Mouse (Mus musculus): Measurements from ENCODE around the gene Ripply3.
A peak's percentile ranks its signal among the peaks of the same experiment; 100 is the strongest.

Gene Ripply3

DNA sequence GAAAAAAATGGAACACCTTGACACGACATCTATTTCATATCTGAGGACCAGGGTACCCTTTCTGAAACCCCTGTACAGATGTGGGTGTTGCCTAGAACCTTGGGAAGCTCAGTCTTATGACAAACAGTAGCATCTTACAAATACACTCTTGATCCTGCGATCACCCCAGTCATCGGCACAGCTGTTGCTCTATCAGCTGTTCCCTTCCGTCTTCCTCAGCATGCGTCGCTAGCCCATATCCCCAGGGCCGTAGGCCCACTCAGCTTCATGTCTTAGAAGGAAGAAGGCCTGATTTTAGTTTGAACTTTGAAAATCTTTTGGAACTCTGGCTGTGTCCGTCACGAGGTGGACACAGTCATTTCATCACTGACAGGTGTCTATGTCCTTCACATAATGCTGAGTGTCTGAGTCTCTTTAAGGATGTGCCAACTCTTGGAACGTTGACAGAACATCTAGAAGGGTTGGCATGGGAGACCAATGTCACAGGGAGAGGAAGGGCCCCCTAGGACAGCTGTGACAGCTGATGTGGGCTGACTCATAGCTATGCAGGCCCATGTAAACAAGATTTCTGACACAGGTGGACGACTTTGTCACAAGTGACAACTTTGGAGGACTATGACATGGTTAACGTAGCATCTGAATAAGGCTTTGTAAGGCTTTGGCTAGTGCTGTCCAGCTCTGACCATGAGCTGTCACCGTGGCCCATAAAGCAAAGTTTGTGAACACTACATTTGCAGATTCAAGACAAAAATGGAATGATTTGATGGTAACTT, 32.5 kb downstream of the Ripply3 start:
- no peak for DNase-seq

DNA sequence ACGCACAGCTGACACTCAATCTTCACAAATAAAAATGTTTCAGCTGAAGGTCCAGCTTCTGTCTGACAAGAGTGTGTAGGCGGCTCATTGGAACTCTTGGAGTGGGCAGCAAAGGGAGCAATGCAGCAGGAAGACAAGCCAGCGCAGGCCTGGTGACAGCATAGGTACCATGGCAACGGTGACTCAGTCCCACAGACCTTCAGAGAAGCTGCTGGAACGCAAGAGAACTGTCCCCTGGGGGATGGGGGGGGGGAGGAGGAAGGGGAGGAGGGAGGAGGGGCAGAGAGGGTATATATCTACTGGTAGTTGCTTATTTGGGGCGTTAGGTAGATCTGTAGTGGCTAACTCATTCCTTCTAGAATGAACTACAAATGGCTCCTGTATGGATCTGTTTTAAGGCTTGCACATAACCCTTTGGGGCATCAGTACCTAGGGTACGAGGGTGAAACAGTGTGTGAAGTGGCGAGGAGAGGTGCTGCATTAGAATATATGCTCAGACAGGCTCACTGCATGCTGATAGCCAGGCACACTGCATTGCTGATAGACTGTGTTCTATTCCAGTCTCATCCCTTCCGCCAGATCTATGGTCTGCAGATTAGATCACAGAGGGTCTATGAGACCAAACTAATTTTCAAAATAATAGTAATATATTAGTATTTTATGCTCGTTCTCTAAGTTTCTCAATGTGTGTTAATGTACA, 34.1 kb downstream of the Ripply3 start:
- no peak for DNase-seq

DNA sequence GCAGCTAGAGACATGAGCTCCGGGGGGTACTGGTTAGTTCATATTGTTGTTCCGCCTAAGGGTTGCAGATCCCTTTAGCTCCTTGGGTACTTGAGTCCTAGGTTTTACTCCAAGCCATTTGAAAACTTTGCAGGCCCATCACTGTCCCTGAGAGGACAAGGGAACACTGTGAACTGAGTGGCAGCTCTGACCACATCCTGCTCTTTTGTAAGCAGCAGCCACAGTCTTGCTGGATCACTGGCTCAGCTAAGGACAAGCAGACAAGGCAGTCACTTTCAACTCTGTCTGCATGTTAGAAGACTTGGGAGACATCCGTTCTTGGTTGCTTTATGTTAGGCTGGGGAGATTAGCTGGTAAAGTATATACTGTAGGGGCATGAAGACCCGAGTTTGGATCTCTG, 35.6 kb downstream of the Ripply3 start:
- DNase-seq, result no peak

DNA sequence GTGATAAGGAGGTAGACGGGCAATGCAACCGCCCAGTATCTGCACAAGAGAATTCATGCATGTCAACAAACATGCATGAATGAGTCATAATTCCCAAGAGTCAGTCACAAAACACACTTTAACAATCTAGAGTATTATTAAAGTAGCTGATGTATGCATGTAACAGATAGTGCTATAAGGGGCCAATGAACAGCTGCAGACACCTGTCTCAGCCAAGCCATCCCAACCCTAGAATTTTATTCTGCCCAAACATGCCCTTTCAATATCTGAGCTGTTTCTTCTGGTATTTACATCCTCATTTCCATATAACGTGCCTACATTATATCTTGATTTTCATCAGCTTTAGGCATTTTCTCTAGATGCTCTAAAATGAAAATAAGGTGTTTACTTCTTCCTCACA, 37.2 kb downstream of the Ripply3 start:
- DNase-seq, result no peak

DNA sequence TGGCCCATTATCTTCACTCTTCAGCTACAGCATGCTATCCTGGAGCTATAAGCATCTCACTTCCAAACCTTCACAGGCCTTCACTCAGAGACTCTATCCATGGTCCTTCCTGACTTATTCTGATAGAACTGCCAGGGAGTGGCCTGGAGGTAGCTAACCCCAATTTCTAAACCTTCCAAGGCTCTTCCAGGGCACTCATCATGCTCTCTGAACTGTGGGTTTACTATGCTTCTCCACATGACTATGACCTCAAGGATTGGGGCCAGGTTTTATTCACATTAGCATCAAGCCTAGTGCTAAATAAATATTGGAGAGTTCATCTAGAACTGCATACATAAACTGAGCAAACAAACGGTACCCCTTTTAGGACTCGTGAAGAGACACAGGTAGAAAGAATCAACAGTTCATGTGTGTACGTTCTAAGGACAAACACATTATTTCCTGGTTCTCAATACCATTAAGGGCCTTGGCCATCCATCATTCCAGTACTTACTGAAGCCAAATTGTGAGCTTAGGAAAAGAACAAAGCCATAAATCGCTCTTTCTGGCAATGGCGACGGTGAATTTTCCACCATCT, 41.5 kb downstream of the Ripply3 start:
- no peak for DNase-seq

DNA sequence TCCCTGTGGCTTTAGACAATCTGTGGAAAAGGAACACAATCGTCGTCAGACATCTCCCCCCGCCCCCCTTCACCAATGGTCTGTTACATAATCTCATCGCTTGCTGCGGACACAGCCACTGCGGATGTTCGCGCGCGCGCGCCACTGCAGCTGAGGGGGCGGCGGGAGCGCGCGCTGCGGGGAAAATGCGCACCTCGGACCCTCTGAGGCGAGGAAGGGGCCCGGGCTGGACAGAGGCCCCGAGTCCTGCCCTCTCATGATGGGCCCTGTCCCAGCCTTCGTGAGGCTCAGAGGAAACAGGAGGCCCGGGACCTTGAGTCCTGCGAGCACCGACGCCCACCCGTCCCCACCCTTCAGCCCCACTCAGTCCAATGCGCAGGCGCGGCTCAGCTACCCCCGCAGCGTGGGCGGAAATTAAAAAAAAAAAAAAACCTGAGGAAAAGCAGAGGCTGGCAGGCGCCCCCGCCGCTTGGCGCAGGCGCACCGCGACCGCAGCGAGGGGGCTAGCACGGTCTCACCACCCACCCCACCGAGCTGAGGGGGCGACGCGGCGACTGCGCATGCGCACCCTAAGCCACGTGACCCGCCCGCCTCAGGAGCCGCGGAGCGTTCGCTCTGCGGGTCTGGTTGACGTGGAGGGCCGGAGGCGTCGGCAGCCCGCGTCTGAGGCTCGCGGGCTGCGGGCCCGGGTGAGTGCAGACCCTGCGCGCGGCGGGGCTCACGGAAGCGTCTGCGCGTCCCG, 42.1 kb downstream of the Ripply3 start, which contains the start of gene Ttc3:
TSS of gene Ttc3 (plus strand) at position 446 of the 742 bp plus-strand sequence.
- DNase-seq, result peak; percentile 98

DNA sequence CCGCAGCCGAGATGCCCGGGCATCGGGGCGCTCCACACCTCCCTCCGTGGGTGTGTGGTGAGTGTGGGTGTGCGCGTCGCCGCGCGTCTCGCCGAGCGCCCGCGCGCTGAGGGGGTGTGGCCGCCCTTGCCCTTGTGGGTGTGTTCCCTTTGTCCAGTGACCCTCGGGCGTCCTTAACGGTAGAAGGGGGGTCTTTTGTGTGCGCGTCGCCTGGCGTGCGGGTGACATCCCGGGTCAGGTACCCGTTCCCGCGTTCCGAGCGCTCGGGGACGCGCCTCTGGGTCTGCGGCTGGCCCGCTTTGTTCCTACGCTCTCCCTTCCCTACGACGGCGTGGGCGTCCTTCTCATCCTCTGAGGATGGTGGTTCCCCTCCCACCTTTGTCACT, 42.7 kb downstream of the Ripply3 start:
- peak; percentile 90 for DNase-seq

DNA sequence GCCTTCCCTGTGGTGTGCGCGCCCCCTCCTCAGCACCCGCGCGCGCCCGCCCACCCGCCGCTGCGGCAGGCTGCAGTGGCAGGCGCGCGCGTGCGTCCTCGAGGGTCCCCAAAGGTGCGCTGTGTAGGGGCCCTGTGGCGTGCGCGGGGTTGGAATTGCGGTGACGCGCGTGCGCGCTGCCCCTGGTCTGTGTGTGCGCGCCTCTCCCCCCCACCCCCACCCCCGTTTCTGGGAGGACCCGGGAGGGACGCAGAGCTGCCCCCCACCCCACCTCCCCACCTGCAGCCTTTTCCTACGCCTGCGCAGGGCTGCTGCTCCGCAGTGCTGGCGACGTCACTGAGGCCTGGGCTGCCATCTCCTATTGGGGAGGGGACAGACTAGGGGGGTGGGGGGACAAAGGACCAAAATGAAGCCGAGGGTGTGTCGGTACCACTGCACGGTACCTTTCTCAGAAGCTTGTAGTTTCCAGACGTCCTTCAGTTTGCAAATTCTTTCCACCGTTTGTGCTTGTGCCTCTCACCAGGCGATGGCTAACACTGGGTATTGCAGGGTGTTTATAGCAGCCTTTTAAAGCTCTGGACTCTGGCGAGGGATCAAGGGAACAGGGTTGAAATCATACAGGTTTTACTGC, 43.2 kb downstream of the Ripply3 start, which contains the start of gene Pigp:
TSS of gene Pigp (minus strand) at position 542 of the 631 bp plus-strand sequence.
- no peak for DNase-seq

DNA sequence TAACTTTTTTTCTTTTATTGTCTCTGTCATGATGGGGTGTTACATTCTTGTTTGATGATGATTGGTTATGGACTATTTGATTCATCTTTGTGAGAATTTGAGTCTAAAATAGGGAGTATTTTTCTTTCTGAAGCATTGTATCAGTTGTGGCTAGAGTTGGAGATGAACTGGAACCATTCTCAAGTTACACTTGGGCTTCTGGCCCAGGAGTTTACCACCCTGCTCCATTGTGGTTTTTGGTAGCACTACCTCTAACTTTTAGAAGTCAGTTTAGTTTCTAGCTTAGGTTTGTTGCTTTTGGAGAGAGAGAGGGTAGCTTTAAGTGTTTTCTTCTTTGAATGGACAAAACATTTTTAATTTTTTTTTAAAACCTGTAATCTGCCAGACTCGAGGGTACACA, 51.2 kb downstream of the Ripply3 start:
- no peak for DNase-seq

DNA sequence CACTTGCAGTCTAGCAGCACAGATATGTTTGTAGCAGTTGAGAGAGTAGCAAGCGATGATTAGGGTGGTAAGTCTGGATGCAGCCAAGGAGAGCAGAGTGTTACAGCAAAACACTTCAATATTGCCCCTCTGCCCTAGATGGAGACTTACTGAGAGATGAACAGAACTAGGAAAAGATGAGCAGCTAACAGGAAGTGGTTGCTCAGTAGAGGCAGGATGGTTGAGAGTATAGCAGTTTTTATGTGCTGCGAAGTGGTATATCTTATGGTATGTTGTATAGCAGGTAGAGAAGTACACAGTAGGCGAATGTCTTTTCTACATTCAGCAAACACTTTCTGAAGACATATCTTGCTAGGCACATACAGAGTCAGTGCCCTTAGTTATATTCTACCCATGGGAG, 55.1 kb downstream of the Ripply3 start:
- no peak for DNase-seq

Data from thymus, postnatal 4 days (tissue).